Mouse (Mus musculus) skeletal muscle tissue, adult 2 months (tissue): ENCODE measurements around the gene Larp1.

Experiments
- DNase-seq: peaks from one replicate; pipeline ENCODE4 v3.0.0-alpha.2; 2012; ENCODE audit warnings: low read depth, low spot score

The Larp1 gene

DNA sequence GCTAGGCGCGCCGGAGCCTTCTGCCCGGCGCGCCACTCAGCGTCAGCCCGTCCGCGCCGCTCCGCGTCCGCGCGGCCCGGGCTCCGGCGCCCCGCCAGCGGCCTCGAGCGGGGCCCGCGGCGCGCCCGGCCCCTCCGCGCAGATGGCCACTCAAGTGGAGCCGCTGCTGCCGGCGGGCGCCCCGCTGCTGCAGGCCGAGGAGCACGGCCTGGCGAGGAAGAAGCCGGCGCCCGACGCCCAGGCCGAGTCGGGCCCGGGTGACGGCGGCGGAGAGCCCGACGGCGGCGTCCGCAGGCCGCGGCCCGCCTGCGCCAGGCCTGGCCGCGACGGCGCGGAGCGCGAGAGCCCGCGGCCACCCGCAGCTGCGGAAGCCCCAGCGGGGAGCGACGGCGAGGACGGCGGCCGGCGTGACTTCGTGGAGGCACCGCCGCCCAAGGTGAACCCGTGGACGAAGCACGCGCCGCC is at the start of gene Larp1:
TSS of gene Larp1 (plus strand) at position 14 of the 465 bp plus-strand sequence.
- no peak for DNase-seq

DNA sequence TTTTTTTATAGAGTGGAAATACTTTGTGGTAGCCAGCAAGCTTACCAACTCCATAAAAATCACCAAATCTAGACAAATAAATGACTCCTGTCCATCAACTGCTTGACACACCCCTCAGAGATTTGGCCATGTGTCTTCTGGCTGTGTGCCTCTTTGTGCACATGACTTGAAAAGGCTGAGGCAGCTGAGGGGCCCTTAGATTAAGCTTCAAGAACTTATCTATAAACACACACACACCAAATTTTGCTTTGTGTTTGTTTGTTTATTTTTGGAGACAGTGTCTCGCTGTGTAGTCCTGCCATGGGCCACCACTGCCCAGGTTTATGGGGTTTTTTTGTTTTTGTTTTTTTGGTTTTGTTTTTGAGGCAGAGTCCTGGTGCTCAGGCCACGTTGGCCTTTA is 48.9 kb upstream of the Larp1 start:
- no peak for DNase-seq

GRCm38 (mm10) chr11:57962382-57963285 is 46.2 kb upstream of the Larp1 start:
- DNase-seq: peak; percentile 54

DNA sequence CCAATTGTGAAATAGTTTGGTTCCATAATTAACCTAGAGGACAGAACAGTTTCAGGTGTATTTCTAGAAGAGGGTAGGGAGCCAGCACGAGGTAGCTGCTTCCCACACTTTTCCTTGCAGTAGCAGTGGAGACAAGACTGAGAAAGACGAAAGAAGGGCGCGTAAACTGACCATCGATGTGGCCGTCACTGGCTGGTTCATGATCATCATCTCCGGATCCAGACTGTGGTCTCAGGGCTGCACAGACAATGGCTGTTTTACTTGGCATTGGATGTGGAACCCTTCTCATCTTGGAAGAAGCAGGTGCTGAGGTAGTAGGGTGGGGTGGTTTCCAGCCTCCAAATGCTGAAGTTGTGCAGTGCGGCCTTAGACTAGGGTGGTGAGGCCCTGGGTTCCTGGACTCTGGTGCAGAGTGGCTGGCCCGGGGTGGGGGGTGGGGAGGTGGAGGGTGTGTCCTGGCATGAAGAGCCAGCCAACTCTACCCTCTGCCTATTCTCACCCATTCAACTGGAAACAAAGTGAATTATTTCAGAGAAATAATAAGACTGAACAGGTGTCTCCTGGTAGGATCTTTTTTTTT is 45.5 kb upstream of the Larp1 start:
- DNase-seq: no peak

- no peak for DNase-seq
Measured at GRCm38 (mm10) chr11:57966630-57967029, 42.2 kb upstream of the Larp1 start.

GRCm38 (mm10) chr11:57968301-57968700 is 40.6 kb upstream of the Larp1 start:
- no peak for DNase-seq

GRCm38 (mm10) chr11:57970541-57970940 is 38.3 kb upstream of the Larp1 start:
- DNase-seq: no peak

DNA sequence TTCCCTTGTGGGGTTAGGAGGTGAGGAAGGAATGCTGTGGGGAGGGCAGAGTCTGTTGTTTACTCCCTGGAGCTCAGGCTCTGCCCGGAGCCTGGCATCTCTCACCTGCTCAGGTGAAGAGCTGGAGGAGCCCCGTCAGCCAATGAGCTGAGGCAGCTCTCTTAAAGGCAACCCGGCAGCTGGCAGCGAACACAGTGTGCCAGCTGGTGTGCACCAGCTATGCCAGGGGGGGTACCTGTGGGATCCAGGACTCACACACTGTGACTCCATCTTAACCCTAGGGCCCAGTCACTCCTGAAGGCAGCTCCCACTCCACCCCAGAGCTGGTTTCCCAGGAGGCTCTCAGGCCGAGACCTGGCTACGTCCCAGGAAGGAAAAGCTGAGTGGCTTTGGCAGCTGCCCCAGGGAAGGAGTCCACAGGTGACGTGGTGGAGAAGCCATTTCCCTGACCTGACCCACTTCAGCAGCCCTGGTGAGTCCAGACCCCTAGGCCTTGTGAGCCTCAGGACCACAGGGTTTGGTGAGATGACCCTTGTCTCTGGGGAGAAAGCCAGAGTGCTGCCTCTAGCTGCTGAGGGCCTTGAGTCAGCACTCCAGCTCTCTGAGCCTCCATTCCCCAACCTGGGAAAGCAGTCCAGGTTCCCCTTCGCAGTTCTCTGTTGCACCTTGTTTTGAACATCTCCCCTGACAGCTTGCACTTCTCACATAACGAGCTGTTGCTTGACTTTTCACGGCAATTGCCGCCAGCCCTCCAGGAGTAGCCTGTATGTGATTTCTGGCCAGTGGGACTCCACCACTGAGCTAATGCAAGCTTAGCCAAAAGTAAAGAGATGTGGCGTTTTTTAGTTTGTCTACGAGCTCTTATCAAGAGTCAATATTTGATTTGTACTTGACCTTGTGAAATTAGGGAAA is 35.6 kb upstream of the Larp1 start:
- no peak for DNase-seq

DNA sequence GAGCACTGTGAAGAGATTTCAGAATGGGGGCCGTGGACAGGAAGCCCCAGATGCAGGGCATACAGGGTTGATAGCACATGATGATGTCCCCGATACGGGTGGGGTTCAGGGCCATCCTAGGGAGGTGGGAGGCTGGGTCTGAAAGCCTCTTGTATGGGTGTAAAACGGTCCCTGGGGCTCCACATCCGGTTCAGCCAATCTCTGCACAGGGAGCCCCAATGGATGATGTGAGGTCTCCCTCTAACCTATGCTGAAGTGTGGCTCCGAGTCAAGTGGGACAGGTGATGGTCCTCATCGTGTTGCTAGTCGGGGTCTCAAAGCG is 35.0 kb upstream of the Larp1 start:
- DNase-seq: no peak

GRCm38 (mm10) chr11:57975876-57976275 is 33.0 kb upstream of the Larp1 start:
- no peak for DNase-seq

GRCm38 (mm10) chr11:57977681-57978080 is 31.2 kb upstream of the Larp1 start:
- DNase-seq: peak; percentile 56

DNA sequence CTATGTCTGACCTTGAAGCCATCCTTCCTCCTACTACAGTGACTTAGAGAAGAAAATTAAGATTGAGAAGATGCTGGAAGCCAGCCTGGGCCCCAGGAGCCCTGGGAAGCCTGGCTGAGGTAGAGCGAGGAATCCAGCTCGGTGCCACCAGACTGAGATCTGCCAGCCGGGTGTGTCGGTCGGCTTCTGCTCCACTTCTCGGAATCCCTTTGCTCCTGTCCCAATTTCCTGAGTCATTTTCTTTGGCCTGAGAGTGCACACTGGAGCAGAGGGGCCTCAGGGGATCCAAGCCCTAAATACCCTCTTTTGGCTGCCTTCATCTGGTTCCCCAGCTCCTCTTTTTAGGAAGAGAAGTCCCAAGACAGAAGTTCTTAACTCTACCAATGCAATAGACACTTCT is 29.2 kb upstream of the Larp1 start:
- DNase-seq: no peak

GRCm38 (mm10) chr11:57981083-57981809 is 27.6 kb upstream of the Larp1 start:
- DNase-seq: no peak

DNA sequence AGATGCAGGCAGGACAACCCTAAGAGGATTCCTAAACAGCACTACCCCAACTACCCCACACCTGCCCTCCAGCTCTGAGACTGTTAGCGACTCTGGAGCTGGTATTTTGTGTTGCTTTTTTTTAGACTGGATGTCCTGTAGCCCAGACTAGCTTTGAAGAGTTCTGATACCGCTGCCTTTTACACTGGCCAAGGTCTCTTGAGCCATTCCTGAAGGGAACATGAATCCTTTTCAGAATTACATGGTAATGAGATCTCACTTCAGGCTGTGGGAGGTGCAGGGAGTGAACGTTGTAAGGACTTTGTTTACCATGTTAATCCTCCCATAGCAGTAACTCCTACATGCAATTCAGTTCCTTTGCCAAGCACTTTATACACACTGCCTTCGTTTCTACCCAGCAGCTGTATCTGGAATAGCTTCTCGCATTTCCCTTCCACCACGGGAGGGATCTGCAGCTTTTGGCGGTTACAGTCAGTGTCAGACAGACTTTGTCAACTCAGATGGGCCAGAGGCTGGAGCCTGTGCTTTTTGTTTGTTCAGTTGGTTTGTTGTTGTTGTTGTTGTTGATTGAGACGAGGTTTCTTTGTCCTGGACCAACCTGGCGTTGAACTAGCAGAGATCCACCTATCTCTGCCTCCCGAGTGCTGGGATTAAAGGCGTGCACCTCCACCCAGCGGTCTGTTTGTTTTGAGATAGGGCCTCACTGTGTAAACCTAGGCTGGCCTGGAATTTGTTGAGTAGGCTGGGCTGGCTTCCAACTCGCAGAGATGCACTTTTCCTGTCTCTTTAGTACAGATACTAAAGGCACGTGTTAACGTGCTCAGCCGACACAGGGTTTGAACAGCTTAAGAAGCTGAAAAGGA is 25.2 kb upstream of the Larp1 start:
- no peak for DNase-seq

DNA sequence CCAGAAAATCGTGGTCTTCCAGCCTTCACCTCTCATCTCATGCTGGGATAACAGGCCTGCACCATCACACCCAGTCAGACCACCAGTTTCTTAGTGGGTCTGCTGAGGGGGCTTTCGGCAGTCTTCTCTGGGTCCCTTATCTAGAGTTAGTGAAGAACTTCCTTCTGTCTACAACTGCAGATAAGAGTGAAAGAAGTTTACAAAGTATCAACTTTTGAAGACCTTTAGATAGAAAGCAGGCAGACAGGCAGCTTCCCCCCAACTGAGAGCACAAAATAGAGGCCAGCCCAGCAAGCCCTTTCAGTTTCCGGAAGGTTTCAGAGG is 24.6 kb upstream of the Larp1 start:
- DNase-seq: no peak

- no peak for DNase-seq
Measured at GRCm38 (mm10) chr11:57985485-57985884, 23.4 kb upstream of the Larp1 start.

- no peak for DNase-seq
Measured at GRCm38 (mm10) chr11:57986053-57986452, 22.8 kb upstream of the Larp1 start.

- no peak for DNase-seq
Measured at GRCm38 (mm10) chr11:57986456-57986855, 22.4 kb upstream of the Larp1 start.

DNA sequence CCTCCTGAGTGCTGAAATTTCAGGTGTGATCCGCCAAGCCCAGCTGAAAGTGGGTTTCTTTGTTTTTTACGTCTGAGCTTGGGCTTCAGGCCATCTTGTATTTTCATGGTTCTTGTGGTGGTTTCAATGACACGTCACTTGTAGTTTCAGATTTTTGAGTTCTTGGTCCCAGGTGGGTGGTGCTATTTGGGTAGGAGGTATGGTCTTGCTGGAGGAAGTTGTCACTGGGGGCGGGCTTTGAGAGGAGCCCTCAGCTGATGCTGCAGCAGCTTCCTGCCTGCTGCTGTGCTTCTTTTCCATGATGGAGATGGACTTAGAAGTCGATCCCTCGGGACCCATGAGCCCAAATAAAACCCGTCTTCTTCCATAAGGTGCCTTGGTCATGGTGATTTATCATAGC is 22.0 kb upstream of the Larp1 start:
- no peak for DNase-seq

- no peak for DNase-seq
Measured at GRCm38 (mm10) chr11:57998168-57998567, 10.7 kb upstream of the Larp1 start.

DNA sequence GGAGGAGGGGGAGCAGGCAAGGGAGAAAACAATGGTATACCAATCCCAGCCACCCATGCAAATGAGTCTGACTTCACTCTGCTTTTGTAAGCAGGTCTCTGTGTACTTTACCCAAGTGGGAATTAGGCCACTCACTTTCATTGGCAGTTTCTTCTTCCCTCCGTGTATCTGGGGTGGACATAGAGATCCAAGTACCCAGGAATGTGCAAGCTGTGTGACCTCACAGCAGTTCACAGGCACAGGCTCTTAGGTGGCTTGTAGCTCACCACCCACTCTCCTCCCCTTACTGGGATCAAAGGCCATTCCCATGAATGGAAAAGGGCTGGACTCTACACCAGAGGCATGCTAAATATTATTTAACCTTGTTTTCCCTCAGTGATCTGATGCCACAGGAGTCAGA is 10.0 kb upstream of the Larp1 start:
- peak; percentile 63 for DNase-seq
